Mouse (Mus musculus) lung, postnatal 0 days (tissue): ENCODE measurements at regions not wholly inside any gene's neighbourhood (a gene's known extent, or its start where the extent isn't known, plus 50 kb on each side); places are given as distances from the start of the nearest gene placed in this dataset.

Experiments used
- ATAC-seq: fragments of 200-750 bp; cut with Nextera tagmentation; 2 replicates; pipeline ENCODE4 v1.8.0; 2017; ENCODE audit warnings: moderate library complexity
- DNase-seq: peaks from one replicate; pipeline ENCODE4 v3.0.0-alpha.2; 2016; ENCODE audit warnings: low spot score
- H3K27ac ChIP-seq: fragments of 300-500 bp; sonication (generic); 2 replicates; pipeline ENCODE4 v1.5.1; 2014; ENCODE audit warnings: antibody characterized with exemption, mild to moderate bottlenecking, low read length, mixed read lengths
- H3K27me3 ChIP-seq: fragments of 300-500 bp; sonication (generic); replicated peaks from 2 replicates; pipeline ENCODE4 v1.6.1; 2014; ENCODE audit warnings: low read length, mixed read lengths; ENCODE audit not compliant: insufficient read depth
- H3K36me3 ChIP-seq: fragments of 300-500 bp; sonication (generic); 2 replicates; pipeline ENCODE4 v1.6.1; 2014; ENCODE audit warnings: low read length, mixed read lengths; ENCODE audit not compliant: insufficient read depth
- H3K4me1 ChIP-seq: fragments of 300-500 bp; sonication (generic); 2 replicates; pipeline ENCODE4 v1.6.1; 2014; ENCODE audit warnings: antibody characterized with exemption, low read depth, low read length, mixed read lengths; ENCODE audit not compliant: insufficient read depth
- H3K4me2 ChIP-seq: fragments of 300-500 bp; sonication (generic); replicated peaks from 2 replicates; pipeline ENCODE4 v1.6.1; 2014; ENCODE audit warnings: low read depth, mild to moderate bottlenecking, low read length, moderate library complexity, mixed read lengths
- H3K4me3 ChIP-seq: fragments of 300-500 bp; sonication (generic); 2 replicates; pipeline ENCODE4 v1.5.1; 2014; ENCODE audit warnings: low read depth, low read length
- H3K9ac ChIP-seq: fragments of 300-500 bp; sonication (generic); replicated peaks from 2 replicates; pipeline ENCODE4 v1.6.1; 2014; ENCODE audit warnings: low read depth, mild to moderate bottlenecking
- H3K9me3 ChIP-seq: fragments of 300-500 bp; sonication (generic); 2 replicates; pipeline ENCODE4 v1.6.1; 2016; ENCODE audit warnings: low read length, mixed read lengths
- CTCF ChIP-seq: IDR thresholded peaks from 2 replicates; pipeline ENCODE4 v1.5.1; 2016; ENCODE audit warnings: antibody characterized with exemption, mild to moderate bottlenecking
- EP300 ChIP-seq: IDR thresholded peaks from 2 replicates; pipeline ENCODE4 v1.6.1; 2016; ENCODE audit warnings: antibody characterized with exemption, mild to moderate bottlenecking, control low read depth
- WGBS: fragments of 180-500 bp; shearing (Covaris S2); extraction: QIAGEN DNeasy Blood & Tissue Kit; methylation state at CpG from one replicate; pipeline ENCODE4 v1.1.7; 2014; 5-methylcytosine and 5-hydroxymethylcytosine counted together

DNA sequence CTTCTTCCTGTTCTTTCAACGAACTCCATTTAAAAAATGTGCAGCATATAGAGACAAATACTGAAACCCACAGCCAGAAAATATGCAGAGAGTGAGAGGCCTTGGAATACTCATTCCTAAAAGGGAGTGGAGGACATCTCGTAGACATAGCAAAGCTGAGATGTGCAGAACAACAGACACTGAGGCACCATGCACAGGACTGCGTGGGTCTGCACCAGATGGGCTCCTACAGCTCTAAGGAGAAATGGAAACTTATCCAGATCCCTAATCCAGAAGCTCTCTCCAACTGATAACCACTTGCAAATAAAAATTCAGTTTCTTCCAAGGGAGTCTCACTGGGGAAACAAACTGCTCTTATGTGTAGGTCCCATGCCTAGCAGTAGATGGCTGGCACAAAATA lies 101.6 kb downstream of the Slc25a24 start:
- ATAC-seq (no peak), DNase-seq (no peak)
- TF ChIP-seq EP300 (no peak), CTCF (no peak)
- Histone ChIP-seq H3K4me1 (no peaks in the 10 kb centered on the region), H3K9ac (no peak overlapping the region), H3K9me3 (no peaks in the 10 kb centered on the region), H3K27me3 (no peaks in the 10 kb centered on the region), H3K4me3 (no peak overlapping the region), H3K36me3 (no peaks in the 10 kb centered on the region), H3K27ac (no peak overlapping the region), H3K4me2 (no peak overlapping the region)
- 75% methylated on average over 3 of the region's 3 CpGs for WGBS

- Histone ChIP-seq H3K4me3 (no peak overlapping the region), H3K36me3 (no peaks in the 10 kb centered on the region), H3K9me3 (no peaks in the 10 kb centered on the region), H3K4me2 (no peak overlapping the region), H3K27me3 (no peaks in the 10 kb centered on the region), H3K27ac (no peak overlapping the region), H3K9ac (no peak overlapping the region), H3K4me1 (no peaks in the 10 kb centered on the region)
- DNase-seq (no peak), ATAC-seq (no peak)
- TF ChIP-seq EP300 (no peak), CTCF (no peak)
- WGBS: 48% methylated on average over 4 of the region's 4 CpGs
Observed at GRCm38 (mm10) chr3:109234275-109234674, 106.2 kb upstream of the Vav3 start.

GRCm38 (mm10) chr3:109236918-109237317 lies 103.5 kb upstream of the Vav3 start:
- H3K4me2 ChIP-seq: no peak overlapping the region
- WGBS: 59% methylated on average over 5 of the region's 5 CpGs
- DNase-seq (no peak), ATAC-seq (no peak)
- H3K36me3 ChIP-seq: no peaks in the 10 kb centered on the region
- H3K27me3 ChIP-seq: no peaks in the 10 kb centered on the region
- no peak overlapping the region for H3K27ac ChIP-seq
- no peak overlapping the region for H3K4me3 ChIP-seq
- H3K9ac ChIP-seq: no peak overlapping the region
- no peaks in the 10 kb centered on the region for H3K9me3 ChIP-seq
- no peaks in the 10 kb centered on the region for H3K4me1 ChIP-seq
- TF ChIP-seq EP300 (no peak), CTCF (no peak)

GRCm38 (mm10) chr3:109243491-109243890 lies 97.0 kb upstream of the Vav3 start:
- ATAC-seq (no peak), DNase-seq (no peak)
- Histone ChIP-seq H3K9ac (no peak overlapping the region), H3K4me1 (no peaks in the 10 kb centered on the region), H3K4me2 (no peak overlapping the region), H3K27ac (no peak overlapping the region), H3K36me3 (no peaks in the 10 kb centered on the region), H3K9me3 (no peaks in the 10 kb centered on the region), H3K27me3 (no peaks in the 10 kb centered on the region), H3K4me3 (no peak overlapping the region)
- TF ChIP-seq CTCF (no peak), EP300 (no peak)
- 90% methylated on average over 1 of the region's 1 CpGs for WGBS

- no peak for TF ChIP-seq EP300
- TF ChIP-seq CTCF: no peak
- ATAC-seq (no peak), DNase-seq (no peak)
- Histone ChIP-seq H3K27ac (no peak overlapping the region), H3K9ac (no peak overlapping the region), H3K4me3 (no peak overlapping the region), H3K36me3 (no peaks in the 10 kb centered on the region), H3K4me1 (no peaks in the 10 kb centered on the region), H3K27me3 (no peaks in the 10 kb centered on the region), H3K4me2 (no peak overlapping the region), H3K9me3 (no peaks in the 10 kb centered on the region)
- WGBS: 26% methylated on average over 1 of the region's 1 CpGs
Observed at GRCm38 (mm10) chr3:109248801-109249200, 91.7 kb upstream of the Vav3 start.

DNA sequence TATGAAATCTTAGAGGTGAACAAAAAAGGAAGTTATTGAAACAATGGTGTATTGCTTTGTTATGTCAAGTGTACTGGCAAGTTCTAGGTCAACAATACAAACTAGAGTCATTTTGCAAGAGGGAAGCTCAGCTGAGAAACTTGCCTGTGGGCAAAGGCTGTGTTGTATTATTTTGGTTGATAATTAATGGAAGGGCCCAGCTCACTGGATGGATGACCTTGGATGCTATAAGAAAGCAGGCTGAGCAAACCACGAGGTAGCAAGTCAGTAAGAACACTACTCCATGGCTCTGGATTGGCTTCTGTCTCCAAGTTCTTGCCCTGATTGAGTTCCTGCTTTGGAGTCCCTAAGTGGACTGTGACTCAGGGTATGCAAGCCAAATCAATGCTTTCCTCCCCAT lies 91.1 kb upstream of the Vav3 start:
- H3K27me3 ChIP-seq: no peaks in the 10 kb centered on the region
- H3K27ac ChIP-seq: no peak overlapping the region
- ATAC-seq: no peak
- no peak overlapping the region for H3K9ac ChIP-seq
- H3K4me2 ChIP-seq: no peak overlapping the region
- 62% methylated on average over 1 of the region's 1 CpGs for WGBS
- H3K4me3 ChIP-seq: no peak overlapping the region
- TF ChIP-seq CTCF (no peak), EP300 (no peak)
- no peaks in the 10 kb centered on the region for H3K9me3 ChIP-seq
- DNase-seq: no peak
- no peaks in the 10 kb centered on the region for H3K36me3 ChIP-seq
- no peaks in the 10 kb centered on the region for H3K4me1 ChIP-seq

DNA sequence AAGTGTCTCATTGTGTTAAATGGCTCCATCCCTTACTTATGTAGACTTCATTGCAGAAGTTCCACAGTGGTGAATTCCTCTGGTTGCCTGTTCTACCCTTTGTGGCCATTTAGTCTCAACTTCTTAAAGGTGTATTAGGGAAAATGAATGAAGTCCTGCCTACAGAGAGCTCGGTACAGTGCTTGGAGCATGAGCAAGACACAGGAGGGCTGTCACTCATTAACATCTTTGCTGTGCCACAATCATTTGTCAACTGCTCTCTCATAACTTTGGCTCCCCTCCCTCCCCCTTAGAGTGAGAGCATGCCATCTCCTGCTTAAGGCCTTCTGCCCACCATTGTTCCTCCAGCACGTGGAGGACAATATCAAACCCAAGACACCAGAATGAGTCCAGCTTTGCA lies 90.5 kb upstream of the Vav3 start:
- no peaks in the 10 kb centered on the region for H3K4me1 ChIP-seq

More for the DNA sequence above, 90.5 kb upstream of the Vav3 start:
- no peaks in the 10 kb centered on the region for H3K27me3 ChIP-seq
- no peak overlapping the region for H3K4me3 ChIP-seq
- no peak for TF ChIP-seq EP300
- TF ChIP-seq CTCF: no peak
- no peak overlapping the region for H3K27ac ChIP-seq
- no peak overlapping the region for H3K9ac ChIP-seq
- no peaks in the 10 kb centered on the region for H3K9me3 ChIP-seq
- H3K4me2 ChIP-seq: no peak overlapping the region
- H3K36me3 ChIP-seq: no peaks in the 10 kb centered on the region
- DNase-seq (no peak), ATAC-seq (no peak)
- 85% methylated on average over 2 of the region's 2 CpGs for WGBS
